Mouse (Mus musculus) spleen, adult 2 months (tissue): Measurements from ENCODE around the gene Plcb1.

Experiments
- CTCF ChIP-seq: fragments of 200-500 bp; IDR thresholded peaks from 2 replicates; pipeline ENCODE4 v1.5.1; 2011; ENCODE audit warnings: mild to moderate bottlenecking, inconsistent platforms; ENCODE audit not compliant: insufficient read depth, insufficient read length, insufficient replicate concordance; ENCODE audit errors: extremely low read depth
- POLR2A ChIP-seq: fragments of 200-500 bp; IDR thresholded peaks from 2 replicates; pipeline ENCODE4 v1.6.1; 2011; ENCODE audit warnings: low read depth, low read length, inconsistent platforms

DNA sequence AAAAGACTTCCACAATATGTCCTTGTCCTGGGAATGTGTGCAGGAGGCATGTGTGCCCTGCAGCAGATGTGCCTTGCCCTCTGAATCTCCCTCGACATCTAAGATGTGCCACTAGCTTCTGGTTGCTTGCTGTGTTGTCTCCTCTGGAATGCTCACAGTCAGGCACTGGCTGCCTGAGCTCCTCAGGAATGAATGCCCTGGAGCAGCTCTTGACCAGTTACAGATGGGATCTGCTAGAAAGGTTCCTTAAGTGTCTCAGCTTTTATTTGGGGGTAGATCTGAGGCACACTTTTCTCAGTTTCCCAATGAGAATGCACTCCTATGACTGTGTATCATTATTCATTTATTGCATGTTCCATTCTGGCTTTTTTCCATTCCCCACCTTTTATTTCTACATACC is 151.8 kb downstream of the Plcb1 start:
- TF ChIP-seq CTCF (no peak), POLR2A (no peak)
